ENCODE assay signal across 8 mouse cellular contexts in genomic region chr1:184235131-184235983, GRCm38 (mm10).
DNase-seq lines count a peak whose midpoint lies in the region; ATAC-seq lines count a peak whose summit lies in the region.

No protein-coding gene starts in this region.

- peak; percentile 68; the same call in 1 of the 2 replicates for ATAC-seq in hindbrain, embryonic 14.5 days (ENCODE audit: low FRiP score)

- no peaks in the 10 kb centered on the region for H3K9me3 ChIP-seq in hindbrain, embryonic 14.5 days (ENCODE audit: control insufficient read depth, low read length)

- peaks cover 14% of the 10 kb centered on the region; the same call in 1 of the 2 replicates for H3K4me1 ChIP-seq in hindbrain, embryonic 14.5 days (replicated peaks; ENCODE audit: control insufficient read depth, insufficient read depth, low read length)

- H3K27ac ChIP-seq in hindbrain, embryonic 14.5 days: peak overlapping the region; percentile 9; the same call in 1 of the 2 replicates

- H3K4me3 ChIP-seq in hindbrain, embryonic 14.5 days (replicated peaks; ENCODE audit: low read length): peak overlapping the region; percentile 8; the same call in 1 of the 2 replicates

- peak overlapping the region; percentile 18; the same call in 1 of the 2 replicates for H3K9ac ChIP-seq in hindbrain, embryonic 14.5 days

- peak overlapping the region; percentile 45 for H3K4me2 ChIP-seq in hindbrain, embryonic 14.5 days (replicated peaks)

- WGBS in hindbrain, embryonic 14.5 days: 15% methylated on average over 25 of the region's 25 CpGs

- H3K27me3 ChIP-seq in hindbrain, embryonic 14.5 days (ENCODE audit: control insufficient read depth, insufficient read depth, low read length): no peaks in the 10 kb centered on the region; the same call in 1 of the 2 replicates

- peak; percentile 85 for DNase-seq in NIH3T3 (ENCODE audit: low read depth)
- DNase-seq in cerebellum, postnatal 10 days: peak; percentile 89 to 92
- peak; percentile 55 to 63 for DNase-seq in frontal cortex, postnatal 36 days (ENCODE audit: low spot score in 2 of 2)
- peak; percentile 75 for DNase-seq in hindbrain, embryonic 14.5 days (ENCODE audit: low spot score)
- peak; percentile 59 to 69 for DNase-seq in layer of hippocampus, postnatal 14 days (ENCODE audit: low spot score in 2 of 2)
- DNase-seq in lung, postnatal 14 days: peak; percentile 84
- peak; percentile 83 for DNase-seq in retina, postnatal 1 day
- DNase-seq in thymus, postnatal 36 days: peak; percentile 76 to 78

- no peaks in the 10 kb centered on the region for H3K36me3 ChIP-seq in hindbrain, embryonic 14.5 days (replicated peaks; ENCODE audit: control insufficient read depth, insufficient read depth)

Comparison
In these comparisons a context has a peak if more than half of its experiments do, and no peak if none do; other contexts are left out.
1. Peak in every context shown above with its lines: DNase-seq, ATAC-seq, H3K4me3 ChIP-seq and H3K27ac ChIP-seq.